Mouse (Mus musculus) liver, adult 2 months (tissue): ENCODE measurements at regions not wholly inside any gene's neighbourhood (a gene's known extent, or its start where the extent isn't known, plus 50 kb on each side); places are given as distances from the start of the nearest gene placed in this dataset.

Experiments used
- CTCF ChIP-seq: fragments of 200-500 bp; IDR thresholded peaks from 2 replicates; pipeline ENCODE4 v1.5.1; 2011; ENCODE audit warnings: low read depth, low read length, control low read depth
- POLR2A ChIP-seq: fragments of 200-500 bp; IDR thresholded peaks from 2 replicates; pipeline ENCODE4 v1.6.1; 2011; ENCODE audit warnings: low read length, control low read depth; ENCODE audit not compliant: insufficient read depth; ENCODE audit errors: extremely low read depth

- TF ChIP-seq CTCF (no peak), POLR2A (no peak)
These were observed 370.4 kb upstream of the Tbx3 start for GRCm38 (mm10) chr5:119300106-119300505.
